Mouse (Mus musculus) left cerebral cortex, adult 18-20 months (tissue): ENCODE measurements at regions not wholly inside any gene's neighbourhood (a gene's known extent, or its start where the extent isn't known, plus 50 kb on each side); places are given as distances from the start of the nearest gene placed in this dataset.

ENCODE experiments used
- DNase-seq, 2 experiments: peaks; one replicate each; pipeline ENCODE4 v3.0.0; 2021 to 2022; ENCODE audit warnings: low spot score in 2 of 2, mixed read lengths in 1 of 2

DNA sequence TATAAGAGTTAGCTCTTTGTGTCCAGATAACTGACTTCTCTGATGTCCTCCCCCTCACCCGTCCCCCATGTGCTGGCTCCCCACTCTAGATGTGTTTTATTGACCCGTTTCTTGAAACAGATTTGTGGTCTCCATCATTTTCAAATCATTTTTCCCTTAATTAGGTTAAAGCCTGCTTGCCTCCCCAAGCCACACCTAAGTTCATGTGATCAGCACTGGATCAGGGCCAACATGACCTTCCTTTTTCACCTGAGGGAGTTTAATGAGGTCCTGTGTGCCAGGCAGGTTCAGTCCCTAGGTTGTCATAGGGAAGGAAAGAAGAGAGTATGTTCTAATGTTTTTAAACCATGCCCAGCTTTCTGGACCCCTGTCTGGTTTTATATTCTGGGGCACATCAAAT lies 390.9 kb upstream of the Slc35b3 start:
- no peak for DNase-seq

DNA sequence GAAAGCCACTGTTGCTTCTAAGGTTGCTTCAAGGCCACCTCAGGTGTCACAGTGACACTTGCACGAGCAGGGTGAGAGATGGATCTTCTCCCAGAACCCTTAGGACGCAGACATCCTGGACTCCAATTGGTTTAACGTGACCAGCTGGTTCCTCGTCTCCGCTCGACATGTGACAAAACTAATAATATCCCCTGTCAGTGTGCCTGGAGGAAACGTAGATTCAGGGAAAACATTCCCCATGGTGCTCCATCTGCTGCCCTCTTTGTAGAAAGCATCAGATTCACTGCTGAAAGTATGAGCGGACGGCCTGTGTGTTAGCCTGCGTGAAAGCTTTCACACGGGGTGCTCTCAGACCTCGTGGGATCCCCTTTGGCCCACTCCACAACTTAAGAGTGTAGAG lies 390.0 kb upstream of the Slc35b3 start:
- peak; percentile 12 to 19 for DNase-seq

- peak; percentile 2 to 6 for DNase-seq
Measured at GRCm38 (mm10) chr13:39347761-39348160, 387.1 kb upstream of the Slc35b3 start.

DNA sequence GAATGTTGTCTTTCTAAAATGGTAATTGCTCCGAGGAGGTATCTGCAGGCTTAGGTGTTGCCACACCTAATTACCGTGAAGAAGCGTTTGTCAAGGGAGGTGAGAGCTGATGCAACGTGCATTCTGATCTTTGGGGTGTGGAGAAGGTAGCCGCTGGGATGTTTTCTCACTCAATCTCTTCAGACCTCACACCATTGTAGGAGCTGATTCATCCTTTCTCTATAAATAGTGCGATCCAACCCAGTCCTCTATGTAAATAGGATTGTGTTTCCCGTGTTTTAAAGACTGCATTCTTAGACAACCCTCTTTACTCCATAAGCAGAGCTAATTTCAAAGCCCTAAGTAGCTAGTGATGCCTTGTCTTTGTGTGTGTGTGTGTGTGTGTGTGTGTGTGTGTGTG lies 374.2 kb upstream of the Slc35b3 start:
- no peak for DNase-seq

DNA sequence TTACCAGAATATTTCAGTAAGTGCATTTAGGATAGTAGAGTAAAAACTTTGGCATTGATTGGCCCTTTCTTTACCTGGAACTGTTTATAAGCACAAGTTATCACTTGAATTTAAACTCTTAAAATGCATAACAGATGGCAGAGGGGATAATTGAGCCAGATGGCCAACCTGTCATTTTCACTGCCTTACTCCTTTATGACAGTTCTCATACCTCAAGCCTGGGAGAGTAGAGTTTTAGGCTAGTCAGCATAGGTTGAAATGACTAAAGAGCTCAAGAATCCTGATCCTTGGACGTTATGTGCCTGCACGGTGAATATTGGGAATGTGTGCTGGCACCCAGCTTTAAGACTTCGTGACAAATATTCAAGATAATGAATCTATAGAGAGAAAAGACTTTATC lies 369.1 kb upstream of the Slc35b3 start:
- DNase-seq = no peak

DNA sequence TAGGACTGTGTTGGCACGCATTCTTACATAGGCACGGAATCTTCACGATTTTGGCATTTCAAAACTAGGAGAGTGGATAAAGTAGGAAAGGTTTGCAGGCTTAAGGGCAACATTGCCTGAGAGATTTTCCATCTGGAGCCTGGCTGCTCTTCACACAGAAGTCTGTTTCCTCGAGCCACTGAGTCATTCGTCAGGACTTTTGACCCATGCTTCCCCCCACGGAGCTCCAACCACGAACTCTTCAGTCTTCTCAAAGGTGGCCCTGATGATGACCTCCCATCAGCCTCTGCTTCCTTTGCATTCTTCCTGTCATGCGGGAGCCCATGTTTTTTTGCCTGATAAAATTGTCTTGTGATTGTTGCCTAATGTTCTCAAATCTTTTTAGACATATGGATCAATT lies 365.5 kb upstream of the Slc35b3 start:
- DNase-seq = no peak

DNA sequence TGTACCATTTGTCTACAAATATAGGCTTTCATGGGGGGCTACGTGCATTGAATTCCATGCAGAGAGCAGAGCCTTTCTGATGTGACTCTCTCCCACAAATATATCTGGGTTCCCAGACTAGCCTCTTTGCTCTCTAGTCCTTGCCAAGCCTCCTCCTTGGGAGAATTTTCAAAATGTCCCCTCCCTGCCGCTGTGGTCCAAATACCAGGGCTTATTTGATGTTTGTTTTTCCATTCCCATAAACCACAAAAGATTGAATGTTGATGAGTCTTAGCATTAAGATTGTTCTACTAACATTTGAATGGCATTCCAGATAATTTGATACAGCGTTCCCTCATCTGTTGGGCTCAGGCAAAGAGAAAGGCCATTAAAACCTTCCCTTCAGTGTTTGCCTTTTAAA lies 360.4 kb upstream of the Slc35b3 start:
- no peak for DNase-seq

GRCm38 (mm10) chr13:39309758-39310157 lies 349.1 kb upstream of the Slc35b3 start:
- no peak for DNase-seq

DNA sequence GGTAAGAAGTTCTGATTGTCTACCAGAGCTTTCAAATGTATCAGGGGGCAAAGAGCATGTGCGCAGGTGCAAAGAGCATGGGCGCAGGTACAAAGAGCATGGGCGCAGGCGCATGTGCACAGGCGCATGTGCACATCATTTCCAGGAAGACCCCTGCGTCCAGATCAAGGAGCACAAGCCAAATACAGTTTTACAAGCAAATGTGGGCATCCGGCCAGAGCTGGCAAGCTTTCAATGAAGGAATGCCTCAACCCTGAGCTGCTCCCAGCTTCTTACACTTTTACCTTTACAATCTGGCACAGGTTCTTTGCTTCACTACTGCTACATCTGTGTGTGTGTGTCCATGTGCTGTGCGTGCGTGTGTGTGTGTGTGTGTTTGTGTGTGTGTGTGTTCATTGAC lies 347.2 kb upstream of the Slc35b3 start:
- DNase-seq = no peak

- no peak for DNase-seq
Measured at GRCm38 (mm10) chr13:39306851-39307250, 346.2 kb upstream of the Slc35b3 start.

GRCm38 (mm10) chr13:39297129-39297528 lies 336.5 kb upstream of the Slc35b3 start:
- DNase-seq = no peak

- DNase-seq = no peak
Measured at GRCm38 (mm10) chr13:39290216-39290960, 329.7 kb upstream of the Slc35b3 start.

DNA sequence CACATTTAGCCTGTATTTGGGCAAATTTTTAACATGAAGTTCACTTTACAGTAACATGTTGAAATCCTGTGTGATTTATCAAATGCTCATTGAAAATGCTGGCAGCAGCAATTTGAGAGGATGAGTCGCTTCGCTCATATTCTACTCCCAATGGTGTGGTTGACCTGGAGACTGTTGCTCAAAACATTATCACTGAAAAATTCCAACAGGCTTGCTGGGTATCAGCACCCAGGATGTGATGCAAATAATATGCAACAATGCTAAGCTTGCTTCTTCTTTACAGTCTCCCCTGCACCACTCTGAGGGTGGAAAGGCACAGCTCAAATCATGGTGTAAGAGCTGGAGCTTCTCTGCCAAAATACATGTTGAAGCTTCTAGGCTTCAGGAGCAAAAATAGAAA lies 321.6 kb upstream of the Slc35b3 start:
- DNase-seq = no peak

DNA sequence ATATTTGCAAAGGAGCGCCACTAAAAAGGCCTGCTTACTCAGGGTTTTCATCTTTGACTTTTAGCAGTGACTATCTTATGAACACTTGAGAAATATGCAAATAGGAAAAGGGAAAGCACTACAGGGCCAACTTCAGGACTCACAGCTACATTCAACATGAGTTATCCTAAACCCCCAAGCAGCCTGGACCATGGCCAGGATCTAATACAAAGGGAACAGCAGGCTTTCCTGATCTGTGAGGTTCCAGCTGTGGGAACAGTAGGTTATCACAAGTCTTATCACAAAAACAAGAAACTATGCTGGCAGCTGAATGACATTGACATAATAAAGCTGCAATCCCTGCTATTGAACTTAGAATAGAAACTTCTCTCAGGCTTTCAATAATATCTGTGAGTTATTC lies 317.4 kb upstream of the Slc35b3 start:
- no peak for DNase-seq

GRCm38 (mm10) chr13:39266024-39266423 lies 305.3 kb upstream of the Slc35b3 start:
- DNase-seq = no peak

DNA sequence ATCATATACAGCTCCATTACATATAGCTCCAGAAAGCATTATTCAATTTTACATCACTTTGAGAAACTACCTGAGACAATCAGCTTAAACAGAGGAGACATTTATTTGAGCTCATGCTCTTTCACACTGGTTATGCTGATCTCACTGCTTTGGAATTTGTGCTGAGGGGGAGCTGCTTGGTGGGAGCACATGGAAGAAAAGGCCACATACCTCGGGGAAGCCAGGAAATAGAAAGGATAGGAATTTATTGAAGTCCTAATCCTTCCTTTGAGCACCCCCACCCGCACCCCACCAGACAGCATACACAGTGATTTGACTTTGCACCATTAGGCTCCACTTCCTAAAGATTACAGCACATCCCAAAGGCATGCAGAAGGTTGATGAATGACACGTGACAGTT lies 296.0 kb upstream of the Slc35b3 start:
- no peak for DNase-seq

DNA sequence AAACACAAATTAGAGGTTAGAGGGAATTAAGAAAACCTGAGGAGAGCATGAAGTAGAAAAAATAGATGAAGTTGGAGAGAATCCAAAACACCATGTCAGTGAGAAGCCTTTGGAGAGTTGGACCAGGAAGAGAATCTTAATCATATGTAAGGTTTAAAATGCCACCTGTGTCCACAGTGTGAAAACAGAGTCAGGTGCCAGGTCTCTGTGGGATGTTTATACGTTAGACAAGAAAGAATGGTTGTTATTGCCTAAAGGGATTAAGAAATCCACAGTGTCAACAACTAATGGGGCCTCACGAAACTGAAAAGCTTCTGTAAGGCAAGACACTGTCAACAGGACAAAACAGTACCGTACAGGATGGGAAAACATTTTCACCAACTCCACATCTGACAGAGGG lies 294.7 kb upstream of the Slc35b3 start:
- no peak for DNase-seq

GRCm38 (mm10) chr13:39252591-39252990 lies 291.9 kb upstream of the Slc35b3 start:
- DNase-seq = no peak

DNA sequence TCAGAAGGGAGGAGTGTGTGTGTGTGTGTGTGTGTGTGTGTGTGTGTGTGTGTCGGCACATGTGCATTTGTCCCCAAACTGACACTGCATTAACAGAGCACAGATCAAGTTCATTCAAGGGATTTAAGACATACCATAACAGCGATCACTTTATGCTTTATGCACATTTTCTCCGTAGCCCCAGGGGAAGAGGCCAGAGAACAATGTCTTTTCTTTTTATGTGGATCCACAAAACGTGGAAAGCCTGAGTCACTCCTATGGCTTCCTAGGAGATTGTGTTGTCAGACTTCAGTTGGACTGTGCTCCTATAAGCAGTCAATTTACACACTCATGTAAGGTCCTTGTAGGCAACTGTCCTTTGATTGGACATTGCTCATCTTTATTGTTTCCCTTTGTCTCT lies 289.4 kb upstream of the Slc35b3 start:
- no peak for DNase-seq

- DNase-seq = peak; percentile 1 to 2
Measured at GRCm38 (mm10) chr13:39226829-39227228, 266.2 kb upstream of the Slc35b3 start.

GRCm38 (mm10) chr13:39225651-39226050 lies 265.0 kb upstream of the Slc35b3 start:
- DNase-seq = no peak

- DNase-seq = no peak
Measured at GRCm38 (mm10) chr13:39211076-39211475, 250.4 kb upstream of the Slc35b3 start.

- DNase-seq = peak; percentile 4 to 7
Measured at GRCm38 (mm10) chr13:39183715-39184179, 223.1 kb upstream of the Slc35b3 start.
